Mouse (Mus musculus) CD4-positive helper T cell, adult 2 months (primary cell): ENCODE measurements around the gene 1700056E22Rik.
A peak's percentile ranks its signal among the peaks of the same experiment; 100 is the strongest.

Experiments used
- DNase-seq: peaks from one replicate; pipeline ENCODE4 v3.0.0-alpha.2; 2012; ENCODE audit warnings: low read depth, missing footprints, low spot score

1700056E22Rik gene

GRCm38 (mm10) chr1:184023971-184024370, 10.1 kb downstream of the 1700056E22Rik start:
- peak; percentile 8 for DNase-seq

DNA sequence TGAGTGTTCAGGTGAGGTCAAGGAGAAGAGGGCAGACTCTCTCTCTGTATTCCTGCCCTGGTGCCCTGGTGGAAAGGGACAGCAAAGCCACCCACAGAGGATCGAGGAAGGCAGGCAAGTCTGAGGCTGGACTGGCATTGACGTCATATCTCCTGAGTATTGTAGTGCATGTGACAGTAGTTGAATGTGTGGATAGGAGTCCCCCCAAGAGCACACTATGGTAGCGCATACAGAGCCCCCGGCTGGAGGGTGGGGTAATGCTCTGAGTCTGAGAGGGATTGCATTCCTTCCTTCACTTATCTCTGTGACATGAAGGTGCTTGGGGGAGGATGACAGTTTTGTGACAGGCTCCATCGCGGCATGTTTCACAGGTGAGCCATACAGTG, 14.4 kb downstream of the 1700056E22Rik start:
- no peak for DNase-seq

GRCm38 (mm10) chr1:184019042-184019721, 14.9 kb downstream of the 1700056E22Rik start:
- DNase-seq = no peak

DNA sequence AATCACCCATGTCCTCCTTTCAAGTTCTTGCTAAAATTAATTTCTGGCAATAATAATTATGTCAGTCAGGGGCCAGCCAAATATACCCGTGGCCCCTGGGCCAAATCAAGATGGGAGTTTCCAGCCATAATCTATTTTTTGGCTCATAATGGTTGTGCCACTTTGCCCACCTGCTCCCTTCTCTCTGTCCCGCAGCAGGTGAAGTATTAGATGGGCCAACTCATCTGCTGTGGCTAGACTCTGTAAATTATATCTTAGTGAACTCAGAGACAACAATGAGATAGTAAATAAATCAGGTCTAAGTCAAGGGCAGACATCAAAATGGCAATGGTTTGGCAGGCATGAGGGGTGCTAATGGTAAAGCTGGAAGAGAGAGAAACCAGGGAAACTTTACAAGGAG, 16.5 kb downstream of the 1700056E22Rik start:
- no peak for DNase-seq

DNA sequence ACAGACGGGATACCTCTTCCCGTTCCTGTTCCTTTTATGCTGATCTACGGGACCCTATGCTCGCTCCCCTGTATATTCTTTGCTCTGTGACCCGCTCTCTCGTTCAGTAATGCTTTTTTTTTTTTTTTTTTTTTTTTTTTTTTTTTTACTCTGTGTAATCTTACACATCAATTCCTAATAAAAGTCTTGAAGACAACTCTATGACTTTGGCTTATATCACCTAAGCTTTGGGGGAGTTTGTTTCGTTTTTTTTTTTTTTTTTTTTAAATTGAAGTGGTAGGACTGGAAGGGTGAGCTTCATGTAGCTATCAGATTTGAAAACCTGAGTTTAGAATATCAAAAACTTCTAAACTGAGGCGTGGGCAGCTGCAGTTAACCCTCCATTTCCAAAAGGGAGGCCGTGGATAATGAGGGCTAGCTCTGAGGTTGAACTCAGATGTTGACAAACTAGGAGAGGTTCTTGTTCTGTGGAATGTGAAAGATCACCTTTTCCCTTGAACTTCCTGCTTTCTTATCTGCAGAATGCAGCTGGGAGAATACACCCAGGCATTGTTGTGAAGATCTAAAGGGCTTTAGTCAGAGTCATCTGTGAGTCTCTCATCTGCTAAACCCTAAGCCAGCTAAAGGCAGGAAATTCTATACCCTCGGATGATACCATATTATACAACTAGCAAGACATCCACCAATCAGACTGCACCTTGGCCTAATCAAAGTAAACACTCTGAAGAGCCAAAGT, 17.9 kb downstream of the 1700056E22Rik start:
- peak; percentile 51 for DNase-seq

- peak; percentile 54 for DNase-seq
These were observed 20.0 kb downstream of the 1700056E22Rik start for GRCm38 (mm10) chr1:184014091-184014490.

GRCm38 (mm10) chr1:184013106-184013505, 21.0 kb downstream of the 1700056E22Rik start, which contains the start of gene Dusp10:
Gene Dusp10 (plus strand): TSS chr1:184013302.
- peak; percentile 64 for DNase-seq

GRCm38 (mm10) chr1:184011311-184011710, 22.8 kb downstream of the 1700056E22Rik start:
- DNase-seq = no peak

DNA sequence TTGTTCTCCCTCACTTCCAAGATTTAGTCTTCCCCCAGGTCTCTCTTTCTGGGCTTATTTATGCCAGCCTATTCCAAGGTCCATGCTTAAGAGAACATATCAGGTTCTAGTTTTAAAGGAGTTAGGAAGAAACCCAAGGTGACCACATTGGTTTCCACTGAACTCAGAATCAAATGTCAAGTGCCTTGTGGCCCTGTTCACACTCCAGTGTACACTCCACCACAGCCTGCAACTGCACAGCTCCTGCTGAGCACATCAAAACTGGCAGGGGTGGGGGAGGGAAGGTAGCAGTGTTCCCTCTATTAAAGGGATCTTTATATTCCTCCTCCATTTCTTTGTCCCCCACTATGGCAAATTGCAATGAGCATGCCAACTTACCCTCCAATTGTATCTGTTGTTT, 28.0 kb downstream of the 1700056E22Rik start:
- DNase-seq = peak; percentile 66

DNA sequence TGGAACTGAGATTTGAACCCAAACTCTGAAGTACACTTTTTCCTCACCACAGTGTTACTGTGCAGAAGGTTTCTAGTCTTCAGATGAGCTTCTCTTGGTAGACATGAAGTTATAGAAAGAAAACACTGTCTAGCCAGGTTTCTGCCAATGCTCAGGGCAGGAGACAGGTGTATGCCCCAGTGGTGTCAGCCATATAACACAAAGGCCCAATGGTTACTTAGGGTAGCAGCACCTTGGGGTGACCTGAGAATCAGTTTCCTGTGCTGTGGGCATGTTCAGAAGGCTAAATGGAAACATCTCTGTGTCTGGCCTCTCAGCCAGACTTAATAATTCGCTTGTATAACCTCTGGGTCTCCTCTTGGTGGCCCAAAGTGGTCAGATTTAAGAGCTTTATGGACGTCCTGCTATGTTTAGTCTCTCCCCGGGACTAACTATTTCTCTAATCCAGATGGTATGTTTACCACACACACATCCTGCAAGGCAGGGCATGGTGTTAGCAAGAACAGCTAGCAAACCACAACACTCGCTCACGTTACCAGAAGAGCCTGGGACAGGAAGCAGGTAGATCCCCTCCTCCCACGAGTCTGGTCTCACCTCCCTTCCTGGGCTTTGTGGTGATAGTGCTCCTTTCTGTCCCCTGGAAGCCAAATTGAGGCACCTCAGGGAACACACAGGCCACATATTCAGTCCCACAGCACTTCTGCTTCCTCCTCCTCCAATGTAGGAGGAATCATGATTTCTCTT, 28.6 kb downstream of the 1700056E22Rik start:
- peak; percentile 91 for DNase-seq

DNA sequence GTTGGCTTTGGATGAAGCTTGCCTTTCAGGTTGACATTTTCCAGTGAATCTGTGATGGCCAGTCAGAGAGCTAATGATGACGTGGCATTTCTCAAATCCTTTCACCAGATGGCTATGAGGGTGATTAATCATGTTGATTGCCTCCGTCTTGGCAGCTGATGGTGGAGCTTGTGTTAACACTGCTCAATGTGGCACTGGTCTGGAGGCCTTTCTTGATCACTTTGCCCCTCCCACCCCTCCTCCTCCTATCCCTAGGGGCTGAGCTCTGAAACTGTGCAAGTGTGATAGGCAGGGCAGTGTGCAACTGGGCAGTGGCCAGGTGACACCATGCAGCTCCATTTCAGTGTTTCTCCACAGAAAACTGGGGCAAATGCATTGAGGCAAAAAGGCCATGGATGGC, 29.8 kb downstream of the 1700056E22Rik start:
- no peak for DNase-seq

DNA sequence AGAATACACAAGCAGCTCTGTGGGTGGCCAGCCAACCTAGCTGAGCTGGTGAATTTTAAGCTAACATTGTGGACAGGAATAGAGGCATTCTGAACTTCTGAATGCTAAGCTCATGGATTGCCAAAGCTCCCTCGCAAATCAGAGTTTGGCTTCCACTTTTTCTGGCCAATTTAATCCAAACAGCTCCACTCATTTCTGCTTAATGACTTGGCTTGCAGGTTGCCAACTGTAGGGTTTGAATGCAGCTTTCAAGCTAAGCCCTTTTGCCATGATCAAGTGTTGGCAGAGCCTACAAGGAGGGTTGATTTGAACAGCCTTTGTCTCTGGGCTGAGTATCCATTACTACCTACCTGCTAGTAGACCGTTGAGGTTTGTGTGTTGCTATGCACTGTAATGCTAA, 31.6 kb downstream of the 1700056E22Rik start:
- DNase-seq = no peak

- DNase-seq = no peak
These were observed 36.9 kb downstream of the 1700056E22Rik start for GRCm38 (mm10) chr1:183997207-183997606.

DNA sequence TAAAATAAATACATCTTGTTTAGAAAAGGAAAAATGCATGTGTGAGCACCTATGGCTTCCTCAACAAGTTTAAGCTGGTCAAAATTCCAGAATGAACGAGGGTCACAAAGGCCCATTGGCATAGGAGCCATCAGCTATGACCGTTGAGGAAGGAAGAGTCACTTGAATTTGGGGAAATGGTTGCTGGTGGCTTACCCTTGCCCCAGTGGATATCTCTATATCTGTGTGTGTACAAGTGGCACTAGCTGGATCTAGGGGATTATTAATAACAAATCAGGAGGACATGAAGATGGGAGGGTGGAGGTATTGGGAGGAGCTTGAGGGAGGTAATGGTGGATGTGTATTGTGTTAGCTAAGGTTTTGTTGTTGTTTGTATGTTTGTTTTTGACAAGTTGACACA, 42.2 kb downstream of the 1700056E22Rik start:
- no peak for DNase-seq

GRCm38 (mm10) chr1:183987711-183988245, 46.3 kb downstream of the 1700056E22Rik start:
- DNase-seq = peak; percentile 94
